Mouse (Mus musculus): ENCODE results near the gene Prkra. TPM values are rescaled to one million over a fixed set of nuclear protein-coding genes. Genes with fewer than 3 reads are reported as not detected.
"Not testable (repeated sequence)": the region's sequence is repeated elsewhere in the genome, so short reads cannot be mapped to it uniquely, and the experiment has no call there.

Gene Prkra
- total RNA-seq, 2 experiments from 2014 or later, result 15.9 to 18.4 TPM

DNA sequence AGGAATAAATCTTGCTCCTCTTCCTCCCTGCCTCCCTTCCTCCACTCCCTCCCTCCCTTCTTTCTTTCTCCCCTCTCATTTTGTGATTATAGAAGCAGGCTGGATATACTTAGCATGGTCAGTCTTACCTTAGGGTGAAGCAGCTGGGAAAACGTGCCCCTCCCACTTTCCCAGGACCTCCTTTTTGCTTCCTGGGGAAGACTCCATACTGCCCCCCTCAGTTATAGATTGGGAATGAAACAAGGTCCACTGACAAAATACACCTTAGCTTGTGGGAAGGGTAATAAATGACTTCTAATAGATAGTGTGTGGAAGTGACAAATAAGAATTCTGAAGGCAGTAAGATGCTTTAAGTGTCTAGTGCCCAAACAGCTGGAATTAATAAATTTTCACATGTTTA, 8.2 kb upstream of the Prkra start:
- DNase-seq (ENCODE audit: low spot score in 2 of 2), result no peak

DNA sequence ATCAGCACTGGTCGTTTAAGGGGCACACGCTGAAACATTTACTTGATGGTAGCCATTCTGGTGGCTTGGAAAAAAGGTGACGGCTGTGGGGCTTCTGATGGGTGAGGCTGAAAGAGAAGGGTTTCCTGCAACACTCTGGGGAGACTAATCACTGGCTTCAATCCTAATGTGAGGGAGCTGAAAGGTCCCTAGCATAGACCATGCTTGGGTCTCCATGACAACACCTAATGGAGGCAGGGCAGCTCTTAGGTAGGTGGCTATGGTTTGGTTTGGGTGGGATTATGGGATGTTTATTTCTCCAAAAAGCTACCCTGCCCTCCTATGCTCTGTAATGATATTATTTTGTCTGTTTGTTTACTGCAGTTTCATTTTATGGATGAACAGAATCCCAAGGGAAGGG, 7.6 kb upstream of the Prkra start:
- no peak for DNase-seq (ENCODE audit: low spot score in 2 of 2)

DNA sequence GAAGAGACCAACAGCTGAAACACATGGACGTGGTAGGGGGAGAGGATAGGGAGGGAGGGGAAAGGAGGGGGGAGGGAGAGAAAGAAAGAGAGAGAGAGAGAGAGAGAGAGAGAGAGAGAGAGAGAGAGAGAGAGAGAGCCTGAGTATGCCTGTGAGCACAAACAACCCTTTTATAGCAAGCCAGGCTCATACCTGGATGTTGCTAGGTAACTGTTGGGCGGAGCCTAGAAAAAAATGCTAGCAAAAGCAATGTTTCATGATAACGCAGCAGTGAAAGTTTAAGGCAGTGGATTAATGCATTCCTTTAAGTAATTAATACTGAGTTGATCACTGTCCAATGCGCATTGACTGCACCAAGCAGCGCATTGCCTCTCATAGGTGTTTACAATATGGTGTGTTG, 6.8 kb upstream of the Prkra start:
- no peak for DNase-seq (ENCODE audit: low spot score in 2 of 2)

GRCm38 (mm10) chr2:76653070-76653469, 5.3 kb upstream of the Prkra start:
- DNase-seq (ENCODE audit: low spot score in 2 of 2), result no peak

DNA sequence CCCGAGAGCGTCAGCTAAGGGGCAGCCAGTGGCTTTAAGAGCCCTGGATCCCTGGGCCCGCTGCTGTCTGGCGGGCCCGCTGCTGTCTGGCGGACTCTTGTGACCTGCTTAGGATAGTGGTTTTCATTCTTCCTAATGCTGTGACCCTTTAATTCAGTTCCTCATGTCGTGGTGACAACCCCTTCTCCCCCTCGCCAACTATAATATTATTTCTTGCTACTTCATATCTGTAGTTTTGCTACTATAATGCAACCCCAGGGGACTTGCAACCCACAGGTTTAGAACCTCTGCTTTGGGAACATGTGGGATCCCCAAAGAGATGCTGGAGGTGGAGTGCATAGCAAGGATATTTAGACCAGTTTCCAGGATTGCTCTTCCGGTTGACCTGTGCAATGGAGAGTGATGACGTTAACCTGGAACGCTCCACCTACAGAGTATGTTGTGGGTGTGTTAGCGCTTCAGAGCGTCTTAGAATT, 889 bp upstream of the Prkra start:
- DNase-seq (ENCODE audit: low spot score in 2 of 2), result no peak

- DNase-seq (ENCODE audit: low spot score in 2 of 2), result peak in 1 of 2 experiments; percentile 9
Observed at GRCm38 (mm10) chr2:76647441-76647869, 360 bp downstream of the Prkra start.

GRCm38 (mm10) chr2:76643801-76644200, 4.0 kb downstream of the Prkra start:
- DNase-seq (ENCODE audit: low spot score in 2 of 2), result no peak

DNA sequence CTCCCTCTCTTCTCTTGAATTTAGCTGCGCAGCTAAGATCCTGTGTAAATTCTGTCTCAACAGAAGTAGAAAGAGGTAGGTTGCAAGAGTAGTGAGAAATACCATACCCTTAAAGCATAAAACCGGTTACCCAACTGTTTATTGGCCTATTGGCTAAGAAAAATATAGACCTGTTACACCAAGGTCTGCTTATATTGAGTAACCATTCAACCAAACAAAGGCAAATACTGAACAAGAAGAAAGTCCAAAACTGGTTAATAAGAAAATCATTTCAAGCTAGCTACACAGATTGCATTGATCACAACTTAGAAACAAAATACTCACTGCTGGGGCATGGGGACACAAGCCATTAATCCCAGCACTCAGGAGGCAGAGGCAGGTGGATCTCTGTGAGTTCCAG, 8.2 kb downstream of the Prkra start:
- no peak for DNase-seq (ENCODE audit: low spot score in 2 of 2)

GRCm38 (mm10) chr2:76631600-76631999, 16.2 kb downstream of the Prkra start:
- no peak for DNase-seq (ENCODE audit: low spot score in 2 of 2)

- no peak for DNase-seq (ENCODE audit: low spot score in 2 of 2)
Observed at GRCm38 (mm10) chr2:76630293-76630692, 17.5 kb downstream of the Prkra start.

GRCm38 (mm10) chr2:76622316-76622715, 25.5 kb downstream of the Prkra start:
- not testable (repeated sequence) for DNase-seq (ENCODE audit: low spot score in 2 of 2)

- no peak for DNase-seq (ENCODE audit: low spot score in 2 of 2)
Observed at GRCm38 (mm10) chr2:76621724-76622123, 26.1 kb downstream of the Prkra start.

DNA sequence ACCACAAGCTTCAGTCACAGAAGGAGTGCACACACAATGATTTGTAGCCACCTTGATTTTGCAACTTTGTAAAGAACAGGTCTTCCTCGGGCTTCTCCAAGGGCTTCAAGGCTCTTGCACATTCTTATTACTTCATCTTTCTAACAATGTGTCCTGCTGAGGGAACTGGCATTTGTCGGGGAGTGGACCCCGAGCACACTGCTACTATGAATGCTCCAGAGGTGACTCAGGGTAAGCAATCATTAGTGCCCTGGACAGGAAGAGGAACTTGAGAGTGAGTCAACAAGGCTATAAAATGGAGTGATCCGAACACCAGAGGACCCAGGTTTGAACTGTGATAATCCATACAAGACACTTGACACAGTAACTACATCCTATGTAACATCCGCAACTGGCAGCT, 27.6 kb downstream of the Prkra start:
- DNase-seq (ENCODE audit: low spot score in 2 of 2), result no peak

GRCm38 (mm10) chr2:76618078-76618477, 29.7 kb downstream of the Prkra start:
- DNase-seq (ENCODE audit: low spot score in 2 of 2), result peak in 1 of 2 experiments; percentile 58

DNA sequence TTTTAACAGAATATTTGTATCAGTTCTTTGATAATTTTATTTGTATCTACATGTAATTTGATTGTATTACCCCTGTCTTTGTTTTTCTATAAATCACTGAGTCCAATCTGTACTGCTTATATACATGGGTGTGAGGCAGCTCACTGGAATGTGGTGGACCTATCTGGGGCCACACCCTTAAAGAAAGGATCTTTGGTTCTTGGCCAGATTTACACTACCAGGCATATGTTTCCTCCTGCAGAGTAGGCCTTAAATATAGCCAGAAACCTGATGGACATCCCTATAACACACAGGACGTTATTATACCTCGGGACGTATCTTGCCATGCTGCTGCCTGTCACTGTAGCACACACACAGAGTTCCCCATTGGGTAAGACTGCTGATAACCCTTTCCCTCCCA, 35.8 kb downstream of the Prkra start:
- no peak for DNase-seq (ENCODE audit: low spot score in 2 of 2)

DNA sequence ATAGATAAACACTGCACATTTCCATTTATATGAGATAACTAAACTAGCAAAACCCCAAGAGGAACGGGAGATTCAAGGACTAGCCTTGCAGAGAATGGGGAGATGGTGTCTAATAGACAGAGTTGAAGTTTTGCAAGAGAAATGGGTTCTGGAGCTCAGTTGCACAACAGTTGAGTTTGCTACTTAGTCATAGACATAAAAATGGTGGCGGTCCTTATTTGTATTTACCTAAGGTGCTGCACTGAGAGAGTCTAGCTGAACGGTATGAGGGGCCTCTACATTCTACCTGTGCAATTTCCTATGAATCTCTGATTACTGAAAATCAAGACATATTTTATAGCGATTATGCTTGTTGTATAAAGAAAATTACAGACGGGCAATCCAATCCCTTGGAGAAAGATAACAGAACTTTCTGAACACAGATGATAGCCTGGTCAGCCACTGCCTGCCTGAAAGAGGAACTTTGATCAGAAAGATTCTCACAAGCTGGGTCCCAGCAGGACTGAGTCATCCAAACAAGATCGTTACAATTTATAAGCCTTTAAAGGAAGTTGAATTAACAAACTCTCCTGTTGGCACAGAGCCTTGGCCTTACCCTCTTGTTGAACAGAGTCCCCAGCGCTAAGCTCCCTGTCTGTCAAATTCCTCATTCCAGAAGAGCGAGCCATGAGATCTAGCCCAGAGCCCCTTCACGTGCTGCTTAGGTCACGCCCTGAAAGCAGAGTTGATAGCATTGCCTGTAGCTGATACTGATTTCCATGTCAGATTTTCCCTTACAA, 37.3 kb downstream of the Prkra start:
- DNase-seq (ENCODE audit: low spot score in 2 of 2), result no peak

DNA sequence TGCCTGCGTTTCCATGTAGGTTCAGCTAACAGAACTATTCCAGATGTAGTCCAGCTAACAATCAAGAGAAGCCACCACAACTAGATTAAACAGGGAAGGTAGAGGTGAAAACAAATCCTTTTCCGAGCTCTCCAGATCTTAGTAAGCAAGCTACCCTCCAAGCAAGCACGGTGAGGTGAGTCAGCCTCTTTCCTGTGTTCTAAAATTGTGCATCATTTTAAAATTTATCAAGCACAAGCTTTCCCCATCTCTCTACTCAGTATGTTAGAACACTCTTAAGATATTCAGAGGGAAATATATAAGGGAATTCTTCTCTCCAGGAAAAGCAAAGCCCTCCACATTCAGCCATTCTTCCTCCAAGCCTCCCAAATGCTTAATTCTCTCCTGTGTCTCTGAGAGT, 41.1 kb downstream of the Prkra start:
- no peak for DNase-seq (ENCODE audit: low spot score in 2 of 2)

GRCm38 (mm10) chr2:76602256-76602655, 45.6 kb downstream of the Prkra start:
- no peak for DNase-seq (ENCODE audit: low spot score in 2 of 2)

DNA sequence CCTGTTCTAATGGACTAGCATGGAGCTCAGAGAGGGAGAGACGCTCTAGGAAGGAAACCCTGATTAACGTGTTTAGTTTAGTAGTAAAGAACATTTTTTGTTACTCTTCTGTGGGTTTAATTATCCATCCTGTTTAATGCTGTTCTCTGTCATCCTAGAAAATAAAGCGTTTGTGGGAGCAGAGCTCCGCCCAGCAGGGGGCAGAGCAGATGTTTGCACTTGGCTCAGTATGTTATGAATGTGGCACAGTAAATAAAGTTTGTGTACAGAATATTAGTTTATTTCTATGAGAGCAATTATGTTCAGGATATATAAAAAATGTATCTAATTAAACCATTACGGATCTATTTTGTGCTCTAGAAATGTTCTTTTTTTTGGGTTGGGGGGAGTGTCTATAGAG, 48.6 kb downstream of the Prkra start:
- DNase-seq (ENCODE audit: low spot score in 2 of 2), result peak in 1 of 2 experiments; percentile 23

GRCm38 (mm10) chr2:76597521-76597920, 50.3 kb downstream of the Prkra start:
- DNase-seq (ENCODE audit: low spot score in 2 of 2), result no peak

- DNase-seq (ENCODE audit: low spot score in 2 of 2), result no peak
Observed at GRCm38 (mm10) chr2:76592401-76592924, 55.4 kb downstream of the Prkra start.

GRCm38 (mm10) chr2:76590221-76590620, 57.6 kb downstream of the Prkra start:
- no peak for DNase-seq (ENCODE audit: low spot score in 2 of 2)

GRCm38 (mm10) chr2:76586906-76587305, 60.9 kb downstream of the Prkra start:
- no peak for DNase-seq (ENCODE audit: low spot score in 2 of 2)

Data from layer of hippocampus, postnatal 14 days (tissue).